Mouse (Mus musculus) embryonic fibroblast, embryonic 13.5 days (primary cell): ENCODE measurements around the gene Btla. TPM values are rescaled to one million over a fixed set of nuclear protein-coding genes. Genes with fewer than 3 reads are reported as not detected.

Experiments
- H3K27ac ChIP-seq: 2 replicates; pipeline ENCODE4 v1.5.1; 2012; ENCODE audit warnings: low read length, control low read depth, inconsistent platforms; ENCODE audit not compliant: insufficient read depth
- H3K4me1 ChIP-seq: 2 replicates; pipeline ENCODE4 v1.6.1; 2011; ENCODE audit warnings: low read length; ENCODE audit not compliant: control insufficient read depth, insufficient read depth
- H3K4me3 ChIP-seq: 2 replicates; pipeline ENCODE4 v1.5.1; 2011; ENCODE audit warnings: mild to moderate bottlenecking, control low read depth, low read length; ENCODE audit not compliant: insufficient read depth
- CTCF ChIP-seq: IDR thresholded peaks from 2 replicates; pipeline ENCODE4 v1.5.1; 2011; ENCODE audit warnings: mild to moderate bottlenecking, control low read depth, low read length, moderate library complexity, borderline replicate concordance; ENCODE audit not compliant: insufficient read depth
- POLR2A ChIP-seq: IDR thresholded peaks from 2 replicates; pipeline ENCODE4 v1.6.1; 2011; ENCODE audit warnings: low read depth, mild to moderate bottlenecking, control low read depth, low read length, moderate library complexity
- polyA plus RNA-seq: library from polyadenylated mRNA; stranded (reverse); fragments of >200 nt; gene quantifications from 2 replicates; pipeline ENCODE4 v1.2.4, GENCODE M21; 2011; ENCODE audit warnings: low read depth; ENCODE audit not compliant: missing spikeins, insufficient read length

Btla gene
- polyA plus RNA-seq, 1 experiment: not detected

- Histone ChIP-seq H3K27ac (no peak overlapping the region), H3K4me3 (no peak overlapping the region), H3K4me1 (no peaks in the 10 kb centered on the region)
- TF ChIP-seq POLR2A: no peak
- no peak for TF ChIP-seq CTCF
Measured at GRCm38 (mm10) chr16:45256895-45257294, 32.8 kb downstream of the Btla start.

- Histone ChIP-seq H3K4me1 (no peaks in the 10 kb centered on the region), H3K27ac (no peak overlapping the region), H3K4me3 (no peak overlapping the region)
- no peak for TF ChIP-seq POLR2A
- TF ChIP-seq CTCF: no peak
Measured at GRCm38 (mm10) chr16:45257567-45257966, 33.5 kb downstream of the Btla start.

GRCm38 (mm10) chr16:45259663-45260062 is 35.5 kb downstream of the Btla start:
- H3K27ac ChIP-seq: no peak overlapping the region
- H3K4me3 ChIP-seq: no peak overlapping the region
- no peak for TF ChIP-seq POLR2A
- no peak for TF ChIP-seq CTCF
- H3K4me1 ChIP-seq: no peaks in the 10 kb centered on the region

GRCm38 (mm10) chr16:45261321-45261720 is 37.2 kb downstream of the Btla start:
- H3K27ac ChIP-seq: no peak overlapping the region

GRCm38 (mm10) chr16:45262051-45262450 is 37.9 kb downstream of the Btla start:
- Histone ChIP-seq H3K27ac (no peak overlapping the region), H3K4me3 (no peak overlapping the region), H3K4me1 (no peaks in the 10 kb centered on the region)
- TF ChIP-seq POLR2A (no peak), CTCF (no peak)

More at GRCm38 (mm10) chr16:45261321-45261720, 37.2 kb downstream of the Btla start:
- Histone ChIP-seq H3K4me1 (no peaks in the 10 kb centered on the region), H3K4me3 (no peak overlapping the region)
- TF ChIP-seq POLR2A (no peak), CTCF (no peak)

GRCm38 (mm10) chr16:45269886-45270285 is 45.8 kb downstream of the Btla start:
- no peak overlapping the region for H3K4me3 ChIP-seq
- TF ChIP-seq POLR2A: no peak
- H3K4me1 ChIP-seq: no peaks in the 10 kb centered on the region
- H3K27ac ChIP-seq: no peak overlapping the region

GRCm38 (mm10) chr16:45283093-45283492 is 59.0 kb downstream of the Btla start:
- TF ChIP-seq POLR2A: no peak
- no peak for TF ChIP-seq CTCF
- H3K27ac ChIP-seq: no peak overlapping the region
- no peaks in the 10 kb centered on the region for H3K4me1 ChIP-seq
- H3K4me3 ChIP-seq: no peak overlapping the region

GRCm38 (mm10) chr16:45297806-45298205 is 73.7 kb downstream of the Btla start:
- TF ChIP-seq CTCF (no peak), POLR2A (no peak)
- Histone ChIP-seq H3K27ac (no peak overlapping the region), H3K4me1 (no peaks in the 10 kb centered on the region), H3K4me3 (no peak overlapping the region)

Other genes starting within 250 kb of the Btla start
- 640 and 641 TPM in 2 replicates for gene Ccdc80, start 130.9 kb upstream of the Btla start, polyA plus RNA-seq
- 34.8 and 46.1 TPM in 2 replicates for gene Slc35a5, start 65.6 kb upstream of the Btla start, polyA plus RNA-seq
- gene Atg3, start 65.5 kb upstream of the Btla start, polyA plus RNA-seq: 57.1 and 72.5 TPM in 2 replicates
- gene Cd200, start 184.7 kb downstream of the Btla start, polyA plus RNA-seq: 0.94 and 4.1 TPM in 2 replicates